Mouse (Mus musculus) small intestine, adult 2 months (tissue): ENCODE data around the gene Ngdn. TPM values are rescaled to one million over a fixed set of nuclear protein-coding genes. Genes with fewer than 3 reads are reported as not detected.
A peak's percentile ranks its signal among the peaks of the same experiment; 100 is the strongest.

Source experiments
- H3K27ac ChIP-seq: fragments of 200-500 bp; 2 replicates; pipeline ENCODE4 v1.5.1; 2012; ENCODE audit warnings: low read depth, low read length, control low read depth, inconsistent platforms; ENCODE audit not compliant: insufficient read depth
- H3K27me3 ChIP-seq: fragments of 200-500 bp; 2 replicates; pipeline ENCODE4 v1.6.1; 2012; ENCODE audit warnings: mild to moderate bottlenecking, moderate library complexity, low read length, inconsistent platforms; ENCODE audit not compliant: control insufficient read depth, insufficient read depth
- H3K36me3 ChIP-seq: fragments of 200-500 bp; 2 replicates; pipeline ENCODE4 v1.6.1; 2012; ENCODE audit warnings: mild to moderate bottlenecking, low read length, control low read depth, inconsistent platforms; ENCODE audit not compliant: control insufficient read depth, insufficient read depth
- H3K4me1 ChIP-seq: fragments of 200-500 bp; 2 replicates; pipeline ENCODE4 v1.6.1; 2012; ENCODE audit warnings: low read length, inconsistent platforms, mixed read lengths; ENCODE audit not compliant: control insufficient read depth, insufficient read depth, insufficient read length
- H3K4me3 ChIP-seq: fragments of 200-500 bp; 2 replicates; pipeline ENCODE4 v1.5.1; 2012; ENCODE audit warnings: low read depth, mild to moderate bottlenecking, control low read depth, inconsistent platforms, low read length, moderate library complexity
- CTCF ChIP-seq: fragments of 200-500 bp; IDR thresholded peaks from 2 replicates; pipeline ENCODE4 v1.5.1; 2012; ENCODE audit warnings: low read depth, mild to moderate bottlenecking, control low read depth, inconsistent platforms, low read length, moderate library complexity, mixed read lengths; ENCODE audit not compliant: insufficient replicate concordance, insufficient read length; ENCODE audit errors: extremely low read depth
- POLR2A ChIP-seq: fragments of 200-500 bp; IDR thresholded peaks from 2 replicates; pipeline ENCODE4 v1.6.1; 2012; ENCODE audit warnings: low read depth, mild to moderate bottlenecking, control low read depth, inconsistent platforms, low read length, moderate library complexity
- WGBS: fragments of 180-500 bp; shearing (Covaris S2); methylation state at CpG from one replicate; pipeline ENCODE4 v1.1.7; 2018; 5-methylcytosine and 5-hydroxymethylcytosine counted together
- polyA plus RNA-seq: library from polyadenylated mRNA; depleted of rRNA; stranded (reverse); fragments of >200 nt; gene quantifications from 2 replicates; pipeline ENCODE4 v1.2.3, GENCODE M21; 2012

Ngdn gene
- polyA plus RNA-seq, 1 experiment = 8.4 TPM

GRCm38 (mm10) chr14:55007120-55007908, 7.9 kb upstream of the Ngdn start:
- Histone ChIP-seq H3K4me1 (no peaks in the 10 kb centered on the region), H3K27me3 (no peaks in the 10 kb centered on the region), H3K4me3 (no peak overlapping the region), H3K27ac (no peak overlapping the region), H3K36me3 (no peaks in the 10 kb centered on the region)
- TF ChIP-seq CTCF (no peak), POLR2A (no peak)
- 57% methylated on average over 9 of the region's 9 CpGs for WGBS

- H3K4me3 ChIP-seq = no peak overlapping the region
- WGBS = 58% methylated on average over 8 of the region's 8 CpGs
- TF ChIP-seq CTCF (no peak), POLR2A (no peak)
- H3K36me3 ChIP-seq = no peaks in the 10 kb centered on the region
- H3K4me1 ChIP-seq = no peaks in the 10 kb centered on the region
- H3K27ac ChIP-seq = no peak overlapping the region
- H3K27me3 ChIP-seq = no peaks in the 10 kb centered on the region
These were observed 6.8 kb upstream of the Ngdn start for GRCm38 (mm10) chr14:55008417-55008816.

- H3K27ac ChIP-seq = no peak overlapping the region
- TF ChIP-seq POLR2A (no peak), CTCF (peak; percentile 17; the same call in 1 of the 2 replicates)
- WGBS = 79% methylated on average over 4 of the region's 4 CpGs
- no peaks in the 10 kb centered on the region for H3K4me1 ChIP-seq
- H3K36me3 ChIP-seq = no peaks in the 10 kb centered on the region
- no peak overlapping the region for H3K4me3 ChIP-seq
- H3K27me3 ChIP-seq = no peaks in the 10 kb centered on the region
These were observed 4.1 kb upstream of the Ngdn start for GRCm38 (mm10) chr14:55011116-55011515.

DNA sequence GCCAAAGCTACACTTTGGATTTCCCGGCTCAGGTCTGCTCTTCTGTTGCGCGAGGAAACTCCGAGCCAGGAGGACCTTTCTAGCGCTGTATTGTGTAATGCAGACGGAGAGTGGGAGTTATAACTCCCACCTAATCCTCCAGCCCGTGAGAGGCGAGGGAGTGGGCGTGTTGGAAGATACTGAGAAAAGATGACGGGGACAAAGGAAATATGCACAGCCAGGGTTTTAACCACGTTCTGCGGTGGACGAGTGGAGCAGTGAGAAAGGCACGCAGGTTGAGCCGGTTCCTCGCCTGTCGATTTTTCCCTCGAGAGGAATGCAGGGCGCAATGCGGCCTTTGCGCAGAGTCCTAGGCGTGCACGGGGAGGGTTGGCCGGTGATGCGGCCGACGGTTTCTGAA, 663 bp upstream of the Ngdn start:
- H3K27me3 ChIP-seq = no peaks in the 10 kb centered on the region
- no peaks in the 10 kb centered on the region for H3K4me1 ChIP-seq
- peak overlapping the region; percentile 90 for H3K27ac ChIP-seq
- peaks cover 8% of the 10 kb centered on the region; the same call in 1 of the 2 replicates for H3K36me3 ChIP-seq
- H3K4me3 ChIP-seq = peak overlapping the region; percentile 76
- whole genome bisulfite sequencing = under 1% methylated on average over 27 of the region's 27 CpGs
- no peak for TF ChIP-seq POLR2A

DNA sequence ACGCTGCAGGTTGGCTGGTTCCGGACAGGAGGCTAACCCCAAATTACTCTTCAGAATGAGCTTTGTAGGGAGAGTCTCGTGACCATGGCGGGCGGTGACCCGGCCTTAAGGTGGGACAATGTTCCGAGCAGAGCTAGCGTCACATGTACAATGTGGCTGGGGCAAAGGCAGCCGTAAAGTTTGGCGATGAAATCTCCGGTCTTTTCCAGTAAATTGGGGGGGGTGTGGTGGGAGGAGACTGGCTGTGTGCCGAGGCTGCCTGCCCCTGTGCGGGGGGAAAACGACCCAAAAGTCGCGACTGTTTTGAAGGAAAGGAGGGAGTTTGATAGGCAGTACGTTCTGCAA, 485 bp downstream of the Ngdn start:
- Histone ChIP-seq H3K4me1 (no peaks in the 10 kb centered on the region), H3K27ac (peak overlapping the region; percentile 53), H3K36me3 (peaks cover 11% of the 10 kb centered on the region), H3K4me3 (peak overlapping the region; percentile 79), H3K27me3 (no peaks in the 10 kb centered on the region)
- under 1% methylated on average over 17 of the region's 17 CpGs for WGBS
- TF ChIP-seq POLR2A = no peak
- no peak for TF ChIP-seq CTCF

DNA sequence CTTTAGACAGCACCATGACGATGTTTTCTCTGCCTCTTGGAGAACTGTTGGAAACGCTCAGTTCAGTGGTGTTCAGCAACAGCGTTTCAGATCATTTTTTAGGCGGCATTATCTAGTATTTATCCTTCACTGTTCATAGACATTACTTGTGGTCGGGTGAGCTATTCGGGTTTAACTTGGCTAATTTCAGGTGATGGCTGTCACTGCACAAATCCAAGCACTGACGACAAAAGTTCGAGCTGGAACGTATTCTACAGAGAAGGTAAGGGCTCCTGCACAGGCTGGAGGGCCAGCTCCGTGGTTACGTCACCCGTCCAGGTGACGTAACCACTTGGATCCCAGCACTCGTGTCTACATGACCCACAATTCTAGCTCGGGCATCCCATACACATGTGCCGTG, 1.6 kb downstream of the Ngdn start:
- H3K4me3 ChIP-seq = no peak overlapping the region
- H3K4me1 ChIP-seq = no peaks in the 10 kb centered on the region
- no peaks in the 10 kb centered on the region for H3K27me3 ChIP-seq
- H3K36me3 ChIP-seq = peaks cover 21% of the 10 kb centered on the region
- no peak for TF ChIP-seq POLR2A
- no peak for TF ChIP-seq CTCF
- no peak overlapping the region for H3K27ac ChIP-seq
- 92% methylated on average over 16 of the region's 16 CpGs for WGBS

- 94% methylated on average over 9 of the region's 9 CpGs for WGBS
- TF ChIP-seq CTCF = no peak
- no peak for TF ChIP-seq POLR2A
- H3K36me3 ChIP-seq = peaks cover 49% of the 10 kb centered on the region
These were observed 5.1 kb downstream of the Ngdn start for GRCm38 (mm10) chr14:55020394-55020793.

DNA sequence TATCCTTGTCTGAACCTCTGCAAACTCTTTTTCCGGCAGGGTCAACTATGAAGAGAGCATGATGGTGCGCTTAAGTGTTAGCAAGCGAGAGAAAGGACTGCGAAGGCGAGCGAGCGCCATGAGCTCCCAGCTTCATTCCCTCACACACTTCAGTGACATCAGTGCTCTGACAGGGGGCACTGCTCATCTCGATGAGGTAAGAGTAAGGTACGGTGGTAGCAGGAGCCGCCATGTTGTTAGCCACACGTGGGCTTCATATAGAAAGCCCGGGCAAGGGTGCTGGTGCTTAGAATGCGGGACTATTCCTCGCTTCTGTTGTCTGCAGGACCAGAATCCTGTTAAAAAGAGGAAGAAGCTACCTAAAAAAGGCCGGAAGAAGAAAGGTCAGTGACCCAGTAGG, 7.8 kb downstream of the Ngdn start:
- Histone ChIP-seq H3K36me3 (peaks cover 45% of the 10 kb centered on the region), H3K27ac (no peak overlapping the region)
- WGBS = 89% methylated on average over 15 of the region's 15 CpGs

More at GRCm38 (mm10) chr14:55020394-55020793, 5.1 kb downstream of the Ngdn start:
- Histone ChIP-seq H3K4me3 (no peak overlapping the region), H3K4me1 (no peaks in the 10 kb centered on the region), H3K27ac (no peak overlapping the region), H3K27me3 (no peaks in the 10 kb centered on the region)

More for the DNA sequence above, 7.8 kb downstream of the Ngdn start:
- no peak overlapping the region for H3K4me3 ChIP-seq
- H3K4me1 ChIP-seq = no peaks in the 10 kb centered on the region
- TF ChIP-seq CTCF = no peak
- TF ChIP-seq POLR2A = no peak
- no peaks in the 10 kb centered on the region for H3K27me3 ChIP-seq
